Mouse (Mus musculus) erythroblast, embryonic 14.5 days (primary cell): ENCODE data around the gene Cnnm1.

ENCODE experiments used
- GATA1 ChIP-seq: IDR thresholded peaks from 2 replicates; pipeline ENCODE4 v1.6.1; 2012; ENCODE audit warnings: low read length, inconsistent platforms, mixed read lengths
- TAL1 ChIP-seq: IDR thresholded peaks from 3 replicates; pipeline ENCODE4 v1.6.1; 2012; ENCODE audit warnings: low read length, inconsistent platforms, mixed read lengths

DNA sequence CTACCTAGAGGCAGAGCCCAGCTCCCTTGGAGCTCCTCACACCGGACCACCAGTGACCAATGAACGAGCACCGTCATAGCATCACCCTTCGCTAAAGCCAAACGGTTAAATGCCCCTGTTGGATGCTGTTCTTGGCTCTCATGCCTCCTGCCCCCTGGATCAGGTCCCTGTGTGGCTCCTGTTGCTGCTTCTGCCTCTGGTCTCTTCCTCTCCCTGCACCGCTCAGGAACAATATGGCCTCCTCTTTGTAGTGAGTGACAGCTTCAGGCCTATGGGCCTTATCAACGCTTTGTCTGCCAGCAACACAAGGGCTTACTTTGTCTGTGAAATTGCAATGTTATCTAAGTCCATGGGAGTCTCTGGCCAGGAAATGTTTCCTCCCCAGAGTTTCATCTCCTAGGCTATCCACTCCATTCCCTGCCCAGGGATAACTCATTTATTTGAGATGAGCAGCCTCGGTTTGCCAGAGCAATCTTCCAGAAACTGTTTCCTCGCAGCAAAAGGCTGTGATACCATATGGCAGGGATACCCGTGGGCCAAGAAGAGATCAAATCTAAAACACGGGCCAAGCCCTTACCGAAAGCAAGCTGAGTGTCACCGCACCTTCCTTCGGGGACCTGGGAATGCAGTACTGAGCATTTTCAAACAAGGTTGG is 25.5 kb downstream of the Cnnm1 start:
- no peak for TF ChIP-seq GATA1
- no peak for TF ChIP-seq TAL1
